ENCODE assay signal across 28 mouse cellular contexts in genomic region chr11:21247940-21248339, GRCm38 (mm10). TPM values are rescaled to one million over a fixed set of nuclear protein-coding genes. Genes with fewer than 3 reads are reported as not detected.
A peak's percentile ranks its signal among the peaks of the same experiment; 100 is the strongest.
DNase-seq lines count a peak whose midpoint lies in the region; ATAC-seq and TF ChIP-seq lines count a peak whose summit lies in the region.
"Had no signal": no experiment of that assay in that cellular context is flagged by ENCODE, and none has a peak within 500 bp of the region (broad histone marks: within the 10 kb centered on the region; RNA-seq: fewer than 3 reads in every experiment).

No protein-coding gene starts in this region.

- no peaks in the 10 kb centered on the region for H3K27me3 ChIP-seq in hindbrain, embryonic 15.5 days
- H3K27me3 ChIP-seq in hindbrain, embryonic 11.5 days (ENCODE audit: control insufficient read depth, insufficient read depth, low read length) = no peaks in the 10 kb centered on the region
- H3K27me3 ChIP-seq in liver, embryonic 12.5 days (replicated peaks) = no peaks in the 10 kb centered on the region
- H3K27me3 ChIP-seq in liver, postnatal 0 days (ENCODE audit: insufficient read depth, low read length) = no peaks in the 10 kb centered on the region
- H3K27me3 ChIP-seq in liver, embryonic 13.5 days = no peaks in the 10 kb centered on the region
- H3K27me3 ChIP-seq in forebrain, embryonic 13.5 days = no peaks in the 10 kb centered on the region
- H3K27me3 ChIP-seq in forebrain, postnatal 0 days (ENCODE audit: insufficient read depth, low read length) = no peaks in the 10 kb centered on the region
- H3K27me3 ChIP-seq: CH12.LX; limb, embryonic 13.5 days; midbrain, embryonic 13.5 days; Patski had no signal

- no peak overlapping the region for H3K4me3 ChIP-seq in hindbrain, embryonic 15.5 days
- H3K4me3 ChIP-seq in hindbrain, embryonic 11.5 days (ENCODE audit: low read depth, low read length) = no peak overlapping the region
- H3K4me3 ChIP-seq in liver, embryonic 12.5 days = no peak overlapping the region
- H3K4me3 ChIP-seq in liver, postnatal 0 days (ENCODE audit: low read depth, low read length) = no peak overlapping the region
- no peak overlapping the region for H3K4me3 ChIP-seq in liver, embryonic 13.5 days (replicated peaks)
- no peak overlapping the region for H3K4me3 ChIP-seq in forebrain, embryonic 13.5 days
- no peak overlapping the region for H3K4me3 ChIP-seq in forebrain, postnatal 0 days (ENCODE audit: low read depth, low read length)
- H3K4me3 ChIP-seq: embryonic facial prominence, embryonic 10.5 days; forebrain, embryonic 10.5 days; limb, embryonic 13.5 days; midbrain, embryonic 13.5 days had no signal

- no peak for DNase-seq in hindbrain, embryonic 11.5 days (ENCODE audit: low spot score)
- DNase-seq in liver, postnatal 0 days = no peak
- peak; percentile 54 for DNase-seq in fat pad, adult 2 months (ENCODE audit: extremely low read depth, low read depth, low spot score)
- DNase-seq in liver, embryonic 13.5 days = no peak
- no peak for DNase-seq in forebrain, postnatal 0 days
- DNase-seq: adrenal gland, adult 8-10 months; B cell, adult 2 months; cerebellum, adult 11-12 months; cerebellum, postnatal 10 days; heart, postnatal 10 days; kidney, adult 2 months; kidney, postnatal 36 days; layer of hippocampus, postnatal 36 days; lung, adult 2 months; lung, postnatal 14 days; spleen, adult 18-20 months; thymus, postnatal 14 days had no signal

- no peak for TF ChIP-seq CTCF in liver, postnatal 0 days (IDR thresholded peaks at IDR 0.05; ENCODE audit: low read depth)
- no peak for TF ChIP-seq CTCF in forebrain, postnatal 0 days (IDR thresholded peaks at IDR 0.05; ENCODE audit: low read depth)

- ATAC-seq in hindbrain, embryonic 15.5 days (ENCODE audit: low FRiP score, low read depth) = peak; percentile 57; the same call in 1 of the 2 replicates
- no peak for ATAC-seq in hindbrain, embryonic 11.5 days (ENCODE audit: low FRiP score)
- peak; percentile 28; the same call in 1 of the 2 replicates for ATAC-seq in liver, embryonic 12.5 days
- no peak; the same call in 1 of the 2 replicates for ATAC-seq in liver, postnatal 0 days
- ATAC-seq in liver, embryonic 13.5 days (ENCODE audit: low read depth) = peak; percentile 26; the same call in 1 of the 2 replicates
- no peak for ATAC-seq in forebrain, embryonic 13.5 days
- no peak for ATAC-seq in forebrain, postnatal 0 days
- ATAC-seq: Patski had no signal

- WGBS in hindbrain, embryonic 15.5 days = 89% methylated on average over 1 of the region's 1 CpGs
- 89% methylated on average over 1 of the region's 1 CpGs for WGBS in hindbrain, embryonic 11.5 days
- WGBS in liver, embryonic 12.5 days (ENCODE audit: insufficient replicate concordance) = 84% methylated on average over 1 of the region's 1 CpGs
- 88% methylated on average over 1 of the region's 1 CpGs for WGBS in liver, postnatal 0 days (ENCODE audit: insufficient replicate concordance)
- 88% methylated on average over 1 of the region's 1 CpGs for WGBS in liver, embryonic 13.5 days (ENCODE audit: insufficient replicate concordance)
- 85% methylated on average over 1 of the region's 1 CpGs for WGBS in forebrain, embryonic 13.5 days
- 96% methylated on average over 1 of the region's 1 CpGs for WGBS in forebrain, postnatal 0 days

- no peaks in the 10 kb centered on the region for H3K9me3 ChIP-seq in hindbrain, embryonic 15.5 days
- H3K9me3 ChIP-seq in hindbrain, embryonic 11.5 days (ENCODE audit: control insufficient read depth, low read length) = no peaks in the 10 kb centered on the region
- H3K9me3 ChIP-seq in liver, embryonic 12.5 days (replicated peaks) = no peaks in the 10 kb centered on the region
- no peaks in the 10 kb centered on the region for H3K9me3 ChIP-seq in liver, postnatal 0 days (ENCODE audit: low read length)
- no peaks in the 10 kb centered on the region for H3K9me3 ChIP-seq in liver, embryonic 13.5 days (replicated peaks)
- H3K9me3 ChIP-seq in forebrain, embryonic 13.5 days (replicated peaks) = peaks cover 3% of the 10 kb centered on the region; the same call in 1 of the 2 replicates
- H3K9me3 ChIP-seq in forebrain, postnatal 0 days (ENCODE audit: low read length) = no peaks in the 10 kb centered on the region
- H3K9me3 ChIP-seq: embryonic facial prominence, embryonic 10.5 days; forebrain, embryonic 10.5 days; G1E; limb, embryonic 13.5 days; midbrain, embryonic 13.5 days had no signal

- no peak overlapping the region for H3K27ac ChIP-seq in hindbrain, embryonic 15.5 days (replicated peaks)
- no peak overlapping the region for H3K27ac ChIP-seq in hindbrain, embryonic 11.5 days (ENCODE audit: low read depth, low read length)
- no peak overlapping the region for H3K27ac ChIP-seq in liver, embryonic 12.5 days
- no peak overlapping the region for H3K27ac ChIP-seq in liver, postnatal 0 days (ENCODE audit: low read depth)
- no peak overlapping the region for H3K27ac ChIP-seq in liver, embryonic 13.5 days
- H3K27ac ChIP-seq in forebrain, embryonic 13.5 days = no peak overlapping the region
- H3K27ac ChIP-seq in forebrain, postnatal 0 days (ENCODE audit: low read depth, low read length) = no peak overlapping the region
- H3K27ac ChIP-seq: embryonic facial prominence, embryonic 10.5 days; forebrain, embryonic 10.5 days; limb, embryonic 13.5 days; midbrain, embryonic 13.5 days had no signal

- no peak overlapping the region for H3K4me2 ChIP-seq in hindbrain, embryonic 15.5 days
- H3K4me2 ChIP-seq in hindbrain, embryonic 11.5 days (replicated peaks; ENCODE audit: low read depth, low read length) = no peak overlapping the region
- H3K4me2 ChIP-seq in liver, embryonic 12.5 days = no peak overlapping the region
- H3K4me2 ChIP-seq in liver, postnatal 0 days (ENCODE audit: low read depth, low read length) = no peak overlapping the region
- H3K4me2 ChIP-seq in liver, embryonic 13.5 days = no peak overlapping the region
- no peak overlapping the region for H3K4me2 ChIP-seq in forebrain, embryonic 13.5 days
- H3K4me2 ChIP-seq in forebrain, postnatal 0 days (ENCODE audit: low read depth) = no peak overlapping the region
- H3K4me2 ChIP-seq: heart, embryonic 11.5 days; limb, embryonic 13.5 days; midbrain, embryonic 13.5 days had no signal

- H3K9ac ChIP-seq in hindbrain, embryonic 15.5 days = no peak overlapping the region
- H3K9ac ChIP-seq in hindbrain, embryonic 11.5 days (ENCODE audit: low read depth, low read length) = no peak overlapping the region
- H3K9ac ChIP-seq in liver, embryonic 12.5 days = no peak overlapping the region
- no peak overlapping the region for H3K9ac ChIP-seq in liver, postnatal 0 days (replicated peaks)
- H3K9ac ChIP-seq in liver, embryonic 13.5 days = no peak overlapping the region
- no peak overlapping the region for H3K9ac ChIP-seq in forebrain, embryonic 13.5 days
- H3K9ac ChIP-seq in forebrain, postnatal 0 days = no peak overlapping the region
- H3K9ac ChIP-seq: limb, embryonic 13.5 days; midbrain, embryonic 13.5 days had no signal

- 0 out of 2 replicates have a peak, but pooled peaks cover 5% of the 10 kb centered on the region for H3K4me1 ChIP-seq in hindbrain, embryonic 15.5 days (replicated peaks)
- no peaks in the 10 kb centered on the region for H3K4me1 ChIP-seq in hindbrain, embryonic 11.5 days (replicated peaks; ENCODE audit: control insufficient read depth, insufficient read depth, low read length)
- peaks cover 23% of the 10 kb centered on the region for H3K4me1 ChIP-seq in liver, embryonic 12.5 days
- peaks cover 7% of the 10 kb centered on the region; the same call in 1 of the 2 replicates for H3K4me1 ChIP-seq in liver, postnatal 0 days (ENCODE audit: insufficient read depth)
- H3K4me1 ChIP-seq in liver, embryonic 13.5 days (replicated peaks) = peaks cover 17% of the 10 kb centered on the region
- no peaks in the 10 kb centered on the region for H3K4me1 ChIP-seq in forebrain, embryonic 13.5 days
- H3K4me1 ChIP-seq in forebrain, postnatal 0 days (ENCODE audit: insufficient read depth) = no peaks in the 10 kb centered on the region

- no peak for TF ChIP-seq EP300 in liver, postnatal 0 days (IDR thresholded peaks at IDR 0.05; ENCODE audit: low read depth)

- H3K36me3 ChIP-seq in hindbrain, embryonic 15.5 days = no peaks in the 10 kb centered on the region
- no peaks in the 10 kb centered on the region for H3K36me3 ChIP-seq in hindbrain, embryonic 11.5 days (ENCODE audit: control insufficient read depth, insufficient read depth, low read length)
- H3K36me3 ChIP-seq in liver, embryonic 12.5 days = peaks cover 10% of the 10 kb centered on the region
- H3K36me3 ChIP-seq in liver, postnatal 0 days (replicated peaks; ENCODE audit: insufficient read depth, low read length) = no peaks in the 10 kb centered on the region
- no peaks in the 10 kb centered on the region; the same call in 1 of the 2 replicates for H3K36me3 ChIP-seq in liver, embryonic 13.5 days
- H3K36me3 ChIP-seq in forebrain, embryonic 13.5 days (ENCODE audit: poor library complexity, severe bottlenecking) = 0 out of 2 replicates have a peak, but pooled peaks cover 5% of the 10 kb centered on the region
- no peaks in the 10 kb centered on the region for H3K36me3 ChIP-seq in forebrain, postnatal 0 days (ENCODE audit: insufficient read depth)
- H3K36me3 ChIP-seq: midbrain, embryonic 13.5 days had no signal

RNA-seq across cellular contexts. Expression of gene Vps54, which starts 8.9 kb away (rescaled TPM):
- polyA plus RNA-seq in hindbrain, embryonic 15.5 days (2015; fragmentation: Nextera tagmentation; extraction: Ambion mirVana) = 10.4 and 11.2 TPM in 2 replicates
- 14.0 and 15.1 TPM in 2 replicates for polyA plus RNA-seq in hindbrain, embryonic 11.5 days (2014; fragmentation: Nextera tagmentation; extraction: Ambion mirVana)
- polyA plus RNA-seq in liver, embryonic 12.5 days (2016; fragmentation: Nextera tagmentation; extraction: Ambion mirVana) = 9.5 and 9.8 TPM in 2 replicates
- polyA plus RNA-seq in liver, postnatal 0 days (2015; fragmentation: Nextera tagmentation; extraction: Ambion mirVana) = 4.3 and 4.9 TPM in 2 replicates
- 3.8 and 4.5 TPM in 2 replicates for polyA plus RNA-seq in liver, embryonic 13.5 days (2015; fragmentation: Nextera tagmentation; extraction: Ambion mirVana)
- 9.4 and 10.1 TPM in 2 replicates for polyA plus RNA-seq in forebrain, embryonic 13.5 days (2015; fragmentation: Nextera tagmentation; extraction: Ambion mirVana)
- 36.4 and 40.2 TPM in 2 replicates for total RNA-seq in forebrain, postnatal 0 days (2014; rRNA removed)
- 4.4 and 5.6 TPM in 2 replicates for polyA plus RNA-seq in forebrain, postnatal 0 days (2015; fragmentation: Nextera tagmentation; extraction: Ambion mirVana)

Comparison
In these comparisons a context has a peak if more than half of its experiments do, and no peak if none do; other contexts are left out.
1. ATAC-seq: peak in hindbrain, embryonic 15.5 days (single experiment), liver, embryonic 12.5 days (single experiment) and liver, embryonic 13.5 days (single experiment); none in hindbrain, embryonic 11.5 days (single experiment), liver, postnatal 0 days (single experiment), forebrain, embryonic 13.5 days (single experiment) and forebrain, postnatal 0 days (single experiment).